Mouse (Mus musculus): Measurements from ENCODE around the gene Vtcn1.
"Not testable (repeated sequence)": the region's sequence is repeated elsewhere in the genome, so short reads cannot be mapped to it uniquely, and the experiment has no call there.

The Vtcn1 gene

GRCm38 (mm10) chr3:100825225-100825965, at the start of gene Vtcn1:
Gene Vtcn1, plus strand, starts transcription at chr3:100825459.
- no peak for DNase-seq (ENCODE audit: low read depth, low spot score)

- DNase-seq (ENCODE audit: low read depth, low spot score), result no peak
Observed at GRCm38 (mm10) chr3:100776967-100777366, 48.3 kb upstream of the Vtcn1 start.

GRCm38 (mm10) chr3:100777568-100777967, 47.7 kb upstream of the Vtcn1 start:
- DNase-seq (ENCODE audit: low read depth, low spot score), result no peak

- DNase-seq (ENCODE audit: low read depth, low spot score), result no peak
Observed at GRCm38 (mm10) chr3:100786076-100786475, 39.2 kb upstream of the Vtcn1 start.

GRCm38 (mm10) chr3:100791670-100792069, 33.6 kb upstream of the Vtcn1 start:
- no peak for DNase-seq (ENCODE audit: low read depth, low spot score)

- no peak for DNase-seq (ENCODE audit: low read depth, low spot score)
Observed at GRCm38 (mm10) chr3:100793345-100793744, 31.9 kb upstream of the Vtcn1 start.

GRCm38 (mm10) chr3:100796571-100796970, 28.7 kb upstream of the Vtcn1 start:
- no peak for DNase-seq (ENCODE audit: low read depth, low spot score)

- DNase-seq (ENCODE audit: low read depth, low spot score), result no peak
Observed at GRCm38 (mm10) chr3:100797166-100798145, 27.8 kb upstream of the Vtcn1 start.

- no peak for DNase-seq (ENCODE audit: low read depth, low spot score)
Observed at GRCm38 (mm10) chr3:100798872-100799422, 26.3 kb upstream of the Vtcn1 start.

GRCm38 (mm10) chr3:100804975-100805374, 20.3 kb upstream of the Vtcn1 start:
- no peak for DNase-seq (ENCODE audit: low read depth, low spot score)

- no peak for DNase-seq (ENCODE audit: low read depth, low spot score)
Observed at GRCm38 (mm10) chr3:100805925-100806324, 19.3 kb upstream of the Vtcn1 start.

GRCm38 (mm10) chr3:100810461-100810860, 14.8 kb upstream of the Vtcn1 start:
- no peak for DNase-seq (ENCODE audit: low read depth, low spot score)

GRCm38 (mm10) chr3:100811836-100812235, 13.4 kb upstream of the Vtcn1 start:
- DNase-seq (ENCODE audit: low read depth, low spot score), result no peak

GRCm38 (mm10) chr3:100815490-100815889, 9.8 kb upstream of the Vtcn1 start:
- not testable (repeated sequence) for DNase-seq (ENCODE audit: low read depth, low spot score)

GRCm38 (mm10) chr3:100818709-100819108, 6.5 kb upstream of the Vtcn1 start:
- no peak for DNase-seq (ENCODE audit: low read depth, low spot score)

GRCm38 (mm10) chr3:100819571-100819970, 5.7 kb upstream of the Vtcn1 start:
- DNase-seq (ENCODE audit: low read depth, low spot score), result no peak

- DNase-seq (ENCODE audit: low read depth, low spot score), result no peak
Observed at GRCm38 (mm10) chr3:100820852-100821251, 4.4 kb upstream of the Vtcn1 start.

- DNase-seq (ENCODE audit: low read depth, low spot score), result no peak
Observed at GRCm38 (mm10) chr3:100821276-100821675, 4.0 kb upstream of the Vtcn1 start.

GRCm38 (mm10) chr3:100843784-100844183, 18.5 kb downstream of the Vtcn1 start:
- no peak for DNase-seq (ENCODE audit: low read depth, low spot score)

- no peak for DNase-seq (ENCODE audit: low read depth, low spot score)
Observed at GRCm38 (mm10) chr3:100844366-100844765, 19.1 kb downstream of the Vtcn1 start.

- DNase-seq (ENCODE audit: low read depth, low spot score), result no peak
Observed at GRCm38 (mm10) chr3:100848348-100848747, 23.1 kb downstream of the Vtcn1 start.

GRCm38 (mm10) chr3:100850468-100850867, 25.2 kb downstream of the Vtcn1 start:
- DNase-seq (ENCODE audit: low read depth, low spot score), result no peak
